Mouse (Mus musculus): Measurements from ENCODE around the gene Nup214.
"Not testable (repeated sequence)": the region's sequence is repeated elsewhere in the genome, so short reads cannot be mapped to it uniquely, and the experiment has no call there.

Nup214 gene

DNA sequence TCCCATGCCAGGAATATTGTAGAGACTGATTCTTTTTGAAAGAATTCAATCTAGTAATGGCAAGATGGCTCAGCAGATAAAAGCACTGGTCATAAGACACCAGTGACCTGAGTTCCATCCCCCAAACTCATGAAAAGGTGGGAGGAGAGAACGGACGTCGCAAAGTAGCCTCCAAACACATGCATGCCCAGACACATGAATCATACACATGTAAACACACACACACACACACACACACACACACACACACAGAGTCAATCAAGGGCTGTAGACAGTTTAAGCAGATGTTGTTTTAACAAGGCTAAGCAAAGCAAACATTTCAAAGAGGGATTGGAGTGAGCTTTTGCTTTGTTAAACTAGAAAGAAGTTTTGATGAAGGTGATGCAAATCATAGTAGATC is 10.0 kb upstream of the Nup214 start:
- in situ Hi-C loops (cut with MboI, MseI), result no loop called here

DNA sequence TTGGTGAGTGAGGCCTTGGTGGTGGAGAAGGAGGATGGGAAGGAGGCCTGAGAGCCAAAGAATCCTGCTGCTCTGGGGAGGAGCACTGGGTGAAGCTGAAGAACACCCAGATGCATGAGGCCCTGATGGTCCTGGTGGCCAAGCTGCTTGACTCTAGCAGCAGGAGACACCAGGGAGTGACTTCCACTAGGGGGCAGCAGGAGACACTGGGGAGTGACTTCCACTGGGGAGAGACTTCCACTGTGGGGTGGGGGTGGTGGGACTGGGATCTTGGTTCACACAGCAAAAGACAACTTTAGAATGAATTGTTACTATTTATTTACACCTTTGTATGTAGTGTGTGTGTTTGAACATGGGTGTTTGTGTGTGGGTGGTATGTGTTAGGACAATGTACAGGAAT is 9.1 kb upstream of the Nup214 start:
- in situ Hi-C loops (cut with MboI, MseI), result no loop called here

DNA sequence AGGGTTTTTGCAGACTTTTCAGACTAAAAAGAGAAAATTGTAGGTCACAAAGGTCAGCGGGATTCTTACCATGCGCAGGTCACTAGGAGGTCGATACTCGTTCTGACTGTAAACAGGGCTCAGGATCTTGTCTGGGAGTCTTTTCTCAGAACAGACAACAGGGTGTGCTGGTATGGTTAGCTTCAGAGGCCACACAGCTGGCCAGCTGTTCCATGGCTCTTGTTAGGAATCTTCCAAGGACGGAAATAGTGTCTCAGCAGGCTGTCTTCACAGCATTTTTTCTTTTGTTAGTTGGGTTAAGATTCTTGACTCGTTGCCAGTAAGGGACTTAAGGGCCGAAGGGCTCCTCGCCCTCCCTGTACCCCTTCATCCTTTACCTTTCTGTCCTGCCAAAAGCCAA is 7.4 kb upstream of the Nup214 start:
- in situ Hi-C loops (cut with MboI, MseI), result no loop called here

DNA sequence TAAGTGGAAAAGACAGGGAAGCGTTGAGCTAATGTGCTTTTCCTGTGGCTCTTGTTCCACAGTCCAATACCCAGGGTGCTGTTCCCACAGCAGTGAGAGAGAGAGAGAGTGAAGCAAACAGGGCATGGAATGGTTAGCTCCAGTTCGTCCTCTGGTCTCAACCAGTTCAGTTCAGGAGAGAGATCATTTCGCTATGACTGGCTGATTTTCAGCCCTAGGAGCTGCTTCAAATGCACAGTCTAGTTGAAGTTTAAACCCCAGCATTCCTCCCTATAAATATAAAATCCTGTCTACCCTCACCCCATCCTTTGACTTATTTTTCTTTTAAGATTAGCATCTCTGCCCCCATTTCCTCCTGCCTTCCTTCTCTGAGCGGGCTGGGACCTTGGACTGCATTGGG is 1.6 kb upstream of the Nup214 start:
- in situ Hi-C loops (cut with MboI, MseI), result no loop called here

DNA sequence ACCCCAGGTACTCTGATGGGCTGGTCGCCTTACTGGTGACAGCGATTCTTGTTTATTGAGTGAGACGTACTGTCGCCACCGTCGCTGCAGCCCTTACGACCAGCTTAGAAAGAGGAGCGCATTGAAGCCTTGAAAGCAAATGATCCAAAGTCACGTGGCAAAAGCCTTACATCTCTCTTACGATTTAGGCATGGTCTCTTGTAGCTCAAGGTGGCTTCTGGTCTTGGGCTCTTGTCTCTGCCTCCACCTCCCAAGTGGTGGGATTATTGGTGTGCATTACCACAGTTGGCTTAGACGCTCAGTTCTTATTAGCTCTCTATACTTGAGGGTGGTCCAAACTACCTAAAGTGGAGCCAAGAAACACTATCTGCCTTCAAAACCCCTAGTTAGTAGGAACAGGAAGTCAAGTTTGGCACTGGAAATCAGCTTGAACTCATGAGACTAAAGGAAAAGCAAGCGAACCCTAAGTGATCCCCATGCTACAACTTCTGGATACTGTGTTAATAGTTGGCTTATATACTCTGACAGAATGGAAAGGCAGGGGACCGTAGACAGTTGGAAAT is 654 bp downstream of the Nup214 start:
- in situ Hi-C loops (cut with MboI, MseI), result no loop called here

DNA sequence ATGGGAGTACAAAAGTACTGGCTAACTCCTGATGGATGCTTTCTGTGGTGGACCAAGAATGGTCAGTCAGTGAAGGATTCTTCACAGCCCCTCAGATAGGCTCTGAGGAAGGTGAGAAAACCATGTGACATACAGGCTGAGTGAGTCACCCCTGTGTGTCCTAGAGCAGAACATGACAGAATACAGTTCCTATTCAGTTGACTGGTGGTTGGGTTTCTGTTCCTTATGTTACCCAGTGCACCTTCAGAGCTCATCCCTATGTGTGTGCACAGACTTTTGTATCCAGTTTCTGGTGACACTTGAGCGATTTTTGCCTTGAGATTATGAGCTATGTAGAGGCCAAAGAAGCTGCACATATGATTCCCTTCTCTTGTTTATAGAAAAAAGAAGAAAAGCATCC is 13.5 kb downstream of the Nup214 start:
- in situ Hi-C loops (cut with MboI, MseI), result no loop called here

DNA sequence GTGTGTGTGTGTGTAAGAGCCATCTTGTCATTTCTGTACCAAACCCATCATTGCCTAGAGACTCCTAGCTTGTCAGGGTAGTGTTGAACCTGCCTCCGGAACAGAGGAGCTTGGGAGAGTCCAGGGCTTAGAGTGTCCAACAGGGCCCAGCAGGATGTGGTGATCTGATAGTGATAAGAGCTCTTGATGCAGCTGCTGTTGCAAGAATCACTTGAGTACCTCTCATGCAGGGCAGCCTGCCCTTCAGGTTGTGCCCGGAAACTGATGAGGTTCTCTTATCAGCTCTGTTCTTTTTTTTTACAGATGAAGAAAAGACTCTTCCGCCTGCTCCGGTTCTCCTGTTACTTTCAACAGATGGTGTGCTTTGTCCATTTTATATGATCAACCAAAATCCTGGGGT is 16.7 kb downstream of the Nup214 start:
- in situ Hi-C loops (cut with MboI, MseI), result no loop called here

DNA sequence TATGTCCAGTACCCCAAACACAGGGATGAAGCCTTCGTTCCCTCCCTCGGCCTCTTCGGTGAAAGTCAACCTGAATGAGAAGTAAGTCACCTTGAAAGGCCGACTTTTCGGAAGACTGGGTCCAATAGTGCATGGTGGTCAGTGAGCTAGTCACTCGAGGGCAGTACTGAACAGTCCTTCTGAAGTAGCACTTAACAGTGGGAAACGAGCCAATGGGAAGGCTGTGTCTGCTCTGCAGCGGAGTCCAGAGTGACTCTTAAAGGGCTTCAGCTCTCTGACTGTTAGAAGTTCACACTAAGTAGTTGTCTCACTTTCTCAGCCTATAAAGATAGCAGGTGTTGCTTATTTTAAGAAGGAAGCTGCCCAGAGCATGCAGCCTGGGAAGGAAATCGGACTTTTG is 20.7 kb downstream of the Nup214 start:
- in situ Hi-C loops (cut with MboI, MseI), result no loop called here

DNA sequence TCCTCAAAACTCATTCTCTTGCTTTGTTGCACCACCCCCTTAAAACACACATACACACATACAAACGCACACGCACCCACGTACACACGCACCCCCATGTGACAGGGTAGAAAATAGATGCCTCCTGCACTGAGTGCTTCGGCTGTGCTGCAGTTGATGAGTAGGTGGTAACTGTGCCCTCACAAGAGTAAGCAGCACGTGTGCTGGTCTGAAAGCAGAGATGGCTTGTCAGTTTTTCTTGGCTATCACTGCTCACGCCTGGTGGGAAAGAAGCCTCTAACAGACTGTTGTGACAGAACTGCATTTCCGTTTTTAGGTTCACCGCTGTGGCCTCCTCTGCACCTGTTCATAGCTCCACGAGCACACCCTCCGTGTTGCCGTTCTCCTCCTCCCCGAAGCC is 21.8 kb downstream of the Nup214 start:
- in situ Hi-C loops (cut with MboI, MseI), result no loop called here

DNA sequence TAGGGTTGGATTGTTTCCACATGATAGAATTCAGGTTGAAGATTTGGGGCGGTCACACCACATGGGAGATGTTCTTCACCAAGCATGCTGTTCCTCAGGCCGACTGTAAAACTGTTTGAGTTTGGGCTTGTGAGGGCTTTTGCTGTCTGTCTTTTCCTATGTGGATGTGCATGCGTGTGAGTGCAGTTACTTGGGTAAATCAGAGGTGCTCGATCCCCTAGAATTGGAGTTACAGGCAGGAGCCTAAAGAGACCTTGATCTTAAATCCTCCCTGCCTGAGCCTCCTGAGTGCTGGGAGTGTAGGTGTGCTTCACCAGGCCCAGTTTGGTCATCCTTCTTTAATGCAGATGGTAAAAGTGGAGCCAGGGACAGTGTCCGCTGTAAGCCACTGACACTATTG is 23.3 kb downstream of the Nup214 start:
- in situ Hi-C loops (cut with MboI, MseI), result no loop called here

DNA sequence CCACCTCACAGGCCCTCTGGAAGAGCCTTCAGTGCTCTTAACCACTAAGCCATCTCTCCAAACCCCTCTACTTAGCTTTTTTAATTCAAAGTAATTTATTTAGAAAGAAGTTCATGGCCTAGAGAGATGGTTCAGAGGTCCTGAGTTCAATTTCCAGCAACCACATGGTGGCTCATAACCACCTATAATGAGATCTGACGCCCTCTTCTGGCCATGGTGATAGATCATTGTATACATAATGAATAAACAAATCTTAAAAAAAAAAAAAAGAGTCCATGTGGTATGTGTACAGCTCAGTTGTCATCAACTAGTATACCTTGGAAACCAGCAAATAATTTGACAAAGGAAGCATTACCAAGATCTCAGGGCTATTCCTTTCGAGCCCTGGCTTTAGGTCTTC is 24.2 kb downstream of the Nup214 start:
- in situ Hi-C loops (cut with MboI, MseI), result no loop called here

DNA sequence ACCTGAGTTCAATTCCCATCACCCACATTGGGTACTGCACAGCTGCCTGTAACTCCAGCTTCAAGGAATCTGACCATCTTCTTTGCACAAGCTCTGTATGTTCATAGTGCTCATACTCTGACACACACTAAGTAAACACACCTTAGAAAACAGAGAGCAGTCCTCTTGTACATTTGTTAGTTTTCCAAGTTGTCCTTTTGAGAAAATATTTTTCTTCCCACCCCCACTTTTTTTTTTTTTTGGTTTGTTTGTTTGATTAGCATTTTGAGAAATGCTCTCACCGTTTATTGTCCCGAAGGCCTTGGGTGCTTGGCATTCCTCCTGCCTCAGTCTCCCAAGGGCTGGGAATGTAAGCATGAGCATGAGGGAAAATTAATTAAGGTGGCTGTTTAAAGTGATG is 34.1 kb downstream of the Nup214 start:
- in situ Hi-C loops (cut with MboI, MseI), result loop anchor here (25.0 kb wide), 1 partner anchor 1996 kb away; no protein-coding TSS in a partner anchor

DNA sequence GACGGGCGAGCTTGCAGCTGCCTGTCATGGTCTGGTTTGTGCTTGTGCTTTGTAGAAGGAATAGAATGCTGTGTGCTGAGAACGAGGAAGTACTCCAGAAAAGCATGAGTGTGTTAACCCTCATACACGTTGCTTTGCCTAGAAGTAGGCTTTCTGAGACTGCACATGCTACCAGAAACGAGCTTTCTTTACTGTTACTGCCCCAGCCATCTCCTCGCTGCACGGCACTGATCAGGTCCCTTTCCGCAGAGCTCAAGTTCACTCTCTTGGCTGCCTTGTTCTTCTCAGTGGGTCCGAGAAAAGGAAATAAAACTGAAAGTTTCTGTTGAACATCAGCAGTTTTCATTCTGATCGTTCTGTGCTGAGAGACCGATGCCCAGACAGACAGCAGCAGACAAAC is 34.5 kb downstream of the Nup214 start:
- in situ Hi-C loops (cut with MboI, MseI), result loop anchor here (25.0 kb wide), 1 partner anchor 1996 kb away; no protein-coding TSS in a partner anchor

DNA sequence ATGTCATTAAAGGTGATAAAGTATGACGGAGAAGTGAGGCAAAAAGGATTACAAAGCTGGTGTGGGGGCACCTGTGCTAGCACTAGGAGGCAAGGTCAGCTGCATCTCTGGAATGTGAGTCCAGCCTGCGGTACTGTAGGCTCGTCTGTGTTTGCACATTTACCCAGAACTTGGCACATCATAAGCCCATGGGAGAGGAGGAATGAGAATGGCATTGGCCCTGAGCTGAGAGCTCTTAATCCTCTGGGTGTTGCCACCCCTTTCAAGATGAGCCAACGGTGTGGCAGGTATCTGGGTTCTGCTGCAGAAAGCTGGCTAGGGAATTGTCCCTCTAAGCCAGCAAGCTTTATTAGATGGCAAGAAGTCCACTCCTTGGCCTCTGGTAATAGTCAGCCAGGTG is 45.5 kb downstream of the Nup214 start:
- in situ Hi-C loops (cut with MboI, MseI), result loop anchor here (25.0 kb wide), 1 partner anchor 2007 kb away; no protein-coding TSS in a partner anchor

DNA sequence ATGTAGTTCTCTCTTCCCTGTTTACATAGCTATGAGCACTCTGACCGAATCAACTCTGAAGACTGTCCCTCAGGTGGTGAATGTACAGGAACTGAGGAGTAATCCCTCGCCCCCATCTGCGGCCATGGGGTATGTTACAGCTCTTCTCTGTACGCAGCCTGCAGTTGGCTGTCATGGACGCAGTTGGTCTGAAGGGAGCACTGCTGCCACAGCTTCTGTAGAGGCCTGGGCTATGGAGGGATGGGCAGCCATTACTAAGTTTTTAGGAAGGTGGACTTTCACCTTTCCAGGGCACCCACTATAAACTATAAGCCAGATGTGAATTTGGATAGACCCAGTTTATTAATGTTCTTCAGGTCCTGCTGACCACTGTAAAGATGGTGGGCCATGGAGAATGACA is 46.0 kb downstream of the Nup214 start:
- in situ Hi-C loops (cut with MboI, MseI), result loop anchor here (25.0 kb wide), 1 partner anchor 2008 kb away; no protein-coding TSS in a partner anchor

DNA sequence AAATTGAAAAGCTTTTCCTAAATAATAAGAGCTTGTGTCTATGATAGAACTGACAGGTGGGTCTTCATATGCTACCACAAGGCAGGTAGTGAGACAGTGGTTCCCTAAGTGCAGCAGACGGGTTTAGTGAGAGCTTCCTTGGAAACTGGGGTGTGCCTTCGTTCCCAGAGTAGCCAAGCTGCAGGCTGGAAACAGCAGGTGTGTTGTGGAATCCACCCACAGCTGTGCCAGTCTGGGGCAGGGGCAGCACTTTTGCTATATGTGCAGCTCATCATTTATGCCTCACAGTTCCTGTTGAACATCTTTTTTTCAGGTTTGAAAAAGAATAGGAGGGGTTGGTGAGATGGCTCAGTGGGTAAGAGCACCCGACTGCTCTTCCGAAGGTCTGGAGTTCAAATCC is 50.1 kb downstream of the Nup214 start:
- in situ Hi-C loops (cut with MboI, MseI), result loop anchor here (25.0 kb wide), 1 partner anchor 2012 kb away; no protein-coding TSS in a partner anchor

DNA sequence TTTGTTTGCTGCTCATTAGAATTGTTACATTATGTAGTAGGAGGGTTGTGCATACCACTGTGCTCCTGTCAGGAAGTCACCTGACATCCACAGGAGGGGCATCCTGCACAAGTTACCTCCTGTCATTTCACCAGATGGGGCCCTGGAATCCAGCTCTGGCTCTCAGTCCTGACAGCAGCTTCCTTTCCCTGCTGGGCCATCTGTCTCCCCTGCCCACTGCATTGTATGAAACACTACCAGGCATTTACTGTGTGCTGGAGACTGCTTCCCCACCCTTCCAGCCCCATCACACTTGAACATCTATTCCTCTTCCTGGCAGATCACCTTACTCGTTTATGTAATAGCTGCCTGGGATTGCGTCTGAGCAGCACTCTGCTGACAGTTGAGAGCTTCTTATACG is 55.4 kb downstream of the Nup214 start:
- in situ Hi-C loops (cut with MboI, MseI), result no loop called here

DNA sequence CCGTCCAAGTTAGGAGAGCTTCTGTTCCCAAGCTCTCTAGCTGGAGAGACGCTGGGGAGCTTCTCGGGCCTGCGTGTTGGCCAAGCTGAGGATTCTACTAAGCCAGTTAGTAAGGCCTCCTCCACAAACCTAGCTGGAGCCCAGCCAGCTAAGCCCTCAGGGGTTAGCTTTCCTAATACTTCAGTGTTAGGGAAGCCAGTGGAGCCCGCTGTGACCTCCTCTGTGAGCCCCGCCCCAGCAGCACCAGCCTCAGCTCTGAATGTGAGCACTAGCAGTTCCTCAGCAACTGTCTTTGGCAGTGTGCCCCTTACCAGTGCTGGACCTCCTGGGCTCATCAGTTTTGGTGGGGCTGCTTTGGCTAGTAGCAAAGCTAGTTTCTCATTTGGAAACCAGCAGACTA is 59.2 kb downstream of the Nup214 start:
- in situ Hi-C loops (cut with MboI, MseI), result no loop called here

DNA sequence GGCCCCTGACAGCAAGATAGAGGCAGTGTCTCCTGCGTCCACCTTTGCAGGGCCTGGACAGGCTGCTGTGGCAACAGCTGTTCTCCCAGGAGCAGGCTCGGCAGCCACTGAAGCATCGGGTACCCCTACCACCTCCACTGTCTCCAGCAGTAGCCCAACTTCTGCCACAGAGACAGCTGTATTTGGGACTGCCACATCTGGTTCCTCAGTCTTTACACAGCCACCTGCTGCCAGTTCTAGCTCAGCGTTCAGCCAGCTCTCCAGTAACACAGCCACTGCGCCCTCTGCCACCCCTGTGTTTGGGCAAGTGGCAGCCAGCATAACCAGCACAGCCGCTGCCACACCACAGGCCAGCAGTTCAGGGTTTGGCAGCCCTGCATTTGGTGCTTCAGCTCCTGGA is 60.0 kb downstream of the Nup214 start:
- in situ Hi-C loops (cut with MboI, MseI), result no loop called here

DNA sequence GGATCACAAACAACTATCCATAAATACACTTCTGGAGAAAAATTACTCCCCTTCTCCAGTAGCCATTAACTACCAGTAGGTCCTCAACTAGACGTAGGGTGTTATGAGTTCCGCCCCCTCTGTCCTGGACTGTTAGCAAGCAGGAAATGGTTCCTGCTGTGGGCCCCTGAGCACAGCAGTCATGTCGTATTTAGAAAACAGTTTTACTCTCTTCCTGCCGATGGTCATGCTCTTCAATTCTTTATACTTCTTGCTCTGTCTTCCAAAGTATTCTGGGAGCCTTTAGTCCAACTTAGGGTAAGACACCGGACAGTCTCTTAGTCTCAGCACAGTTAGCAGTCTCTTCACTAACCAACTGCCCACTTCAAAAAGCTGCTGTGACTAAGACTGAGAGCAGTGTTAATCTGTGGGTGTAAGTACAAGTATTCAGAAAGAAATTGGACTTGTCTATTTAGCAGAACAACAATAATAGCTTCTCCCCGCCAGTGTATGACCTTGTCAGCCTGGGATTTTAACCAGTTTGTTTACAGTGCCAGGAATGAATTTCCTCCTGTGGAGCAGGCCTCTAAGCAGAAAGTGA is 63.1 kb downstream of the Nup214 start:
- in situ Hi-C loops (cut with MboI, MseI), result no loop called here

DNA sequence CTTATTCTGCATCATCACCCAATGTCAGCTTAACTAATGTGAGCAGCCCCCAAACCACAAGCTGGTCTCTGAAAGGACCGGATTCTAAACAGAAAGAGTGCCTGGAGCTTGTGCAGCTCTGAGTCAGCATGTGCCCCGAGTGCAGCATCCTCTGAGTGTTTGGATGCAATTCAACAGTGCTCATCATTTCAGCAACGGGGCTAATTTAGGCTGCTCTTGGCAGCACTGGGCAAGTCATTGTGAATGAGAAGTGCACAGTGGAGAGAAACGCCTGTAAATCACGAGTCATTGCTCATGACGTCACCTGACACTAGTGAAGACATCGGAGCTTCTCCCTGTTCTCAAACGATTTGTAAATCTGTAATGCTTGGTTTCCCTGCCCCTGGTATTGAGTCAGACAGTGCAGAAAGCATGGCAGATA is 64.4 kb downstream of the Nup214 start:
- in situ Hi-C loops (cut with MboI, MseI), result no loop called here

DNA sequence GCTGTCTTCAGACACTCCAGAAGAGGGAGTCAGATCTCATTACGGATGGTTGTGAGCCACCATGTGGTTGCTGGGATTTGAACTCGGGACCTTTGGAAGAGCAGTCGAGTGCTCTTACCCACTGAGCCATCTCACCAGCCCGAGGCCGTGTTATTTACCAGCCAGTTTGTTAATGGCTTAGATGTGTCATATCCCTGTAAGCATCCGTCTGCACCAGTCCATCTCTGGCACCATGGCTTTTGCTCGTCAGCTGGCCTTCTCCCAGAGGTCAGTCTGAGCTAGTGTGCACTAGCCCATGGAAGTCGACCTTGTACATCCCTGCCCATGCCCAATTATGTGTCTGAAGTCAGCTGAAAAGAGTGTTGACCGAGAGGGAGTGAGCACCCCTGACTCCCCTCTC is 66.4 kb downstream of the Nup214 start:
- in situ Hi-C loops (cut with MboI, MseI), result not testable (repeated sequence)

DNA sequence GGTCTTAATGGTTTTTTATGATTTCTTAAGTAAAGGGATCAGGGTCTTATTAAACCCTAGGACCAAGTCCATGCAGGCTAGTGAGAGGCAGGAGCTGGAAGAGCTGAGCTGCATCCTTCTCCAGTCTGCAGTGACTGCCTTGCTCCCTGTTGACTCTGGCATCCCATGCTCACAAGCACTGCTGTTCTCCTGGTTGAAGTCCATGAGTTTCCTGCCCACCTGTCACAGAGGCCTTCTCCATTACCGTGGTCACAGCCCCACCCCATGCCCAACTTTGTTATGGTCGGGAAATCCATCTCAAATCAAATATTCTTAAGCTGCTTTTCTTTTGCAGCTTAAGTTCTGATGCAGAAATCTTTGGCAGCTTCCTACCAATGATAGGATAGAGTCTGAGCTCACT is 66.9 kb downstream of the Nup214 start:
- in situ Hi-C loops (cut with MboI, MseI), result no loop called here

DNA sequence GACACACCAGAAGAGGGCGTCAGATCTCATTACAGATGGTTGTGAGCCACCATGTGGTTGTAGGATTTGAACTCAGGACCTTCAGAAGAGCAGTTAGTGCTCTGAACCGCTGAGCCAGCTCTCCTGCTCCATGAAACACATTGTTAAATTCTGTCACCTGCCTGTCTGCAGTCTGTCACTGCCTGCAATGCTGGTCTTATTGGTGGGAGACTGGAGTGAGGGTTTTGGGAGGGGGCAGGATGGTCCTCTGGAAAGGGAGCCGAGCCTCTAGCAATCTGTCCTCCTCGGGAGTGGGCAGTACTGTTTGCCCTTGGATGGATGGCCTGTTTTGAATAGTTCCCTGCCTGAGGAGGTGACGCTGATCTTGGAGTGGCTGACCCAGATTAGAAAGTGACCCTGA is 69.6 kb downstream of the Nup214 start:
- in situ Hi-C loops (cut with MboI, MseI), result no loop called here

Measured in T-helper 1 cell (primary cell).